Mouse (Mus musculus) urinary bladder, postnatal 25 days (tissue): ENCODE results near the gene Art2b.
"Not testable (repeated sequence)": the region's sequence is repeated elsewhere in the genome, so short reads cannot be mapped to it uniquely, and the experiment has no call there.

ENCODE experiments used
- DNase-seq: peaks from one replicate; pipeline ENCODE4 v3.0.0; 2022; ENCODE audit warnings: low spot score

Gene Art2b

GRCm38 (mm10) chr7:101559393-101559792 lies 26.0 kb downstream of the Art2b start:
- DNase-seq = not testable (repeated sequence)

- DNase-seq = no peak
Observed at GRCm38 (mm10) chr7:101557391-101557790, 28.0 kb downstream of the Art2b start.

GRCm38 (mm10) chr7:101555473-101555872 lies 29.9 kb downstream of the Art2b start:
- not testable (repeated sequence) for DNase-seq

- no peak for DNase-seq
Observed at GRCm38 (mm10) chr7:101551530-101551929, 33.9 kb downstream of the Art2b start.

GRCm38 (mm10) chr7:101550686-101551485 lies 34.5 kb downstream of the Art2b start:
- DNase-seq = no peak

GRCm38 (mm10) chr7:101549266-101549665 lies 36.1 kb downstream of the Art2b start:
- DNase-seq = no peak

- DNase-seq = no peak
Observed at GRCm38 (mm10) chr7:101547651-101548050, 37.7 kb downstream of the Art2b start.

GRCm38 (mm10) chr7:101541734-101542133 lies 43.7 kb downstream of the Art2b start:
- DNase-seq = no peak

- DNase-seq = peak; percentile 61
Observed at GRCm38 (mm10) chr7:101541132-101541531, 44.3 kb downstream of the Art2b start.

- no peak for DNase-seq
Observed at GRCm38 (mm10) chr7:101540684-101541083, 44.7 kb downstream of the Art2b start.

- no peak for DNase-seq
Observed at GRCm38 (mm10) chr7:101539774-101540173, 45.6 kb downstream of the Art2b start.

- DNase-seq = peak; percentile 19
Observed at GRCm38 (mm10) chr7:101538141-101538933, 47.1 kb downstream of the Art2b start.

- no peak for DNase-seq
Observed at GRCm38 (mm10) chr7:101537541-101537940, 47.9 kb downstream of the Art2b start.

- no peak for DNase-seq
Observed at GRCm38 (mm10) chr7:101535517-101535916, 49.9 kb downstream of the Art2b start.

- DNase-seq = no peak
Observed at GRCm38 (mm10) chr7:101535102-101535501, 50.3 kb downstream of the Art2b start.

GRCm38 (mm10) chr7:101534428-101534827 lies 51.0 kb downstream of the Art2b start:
- DNase-seq = no peak
